Mouse (Mus musculus) lung, postnatal 0 days (tissue): ENCODE measurements around the gene Mylk. TPM values are rescaled to one million over a fixed set of nuclear protein-coding genes. Genes with fewer than 3 reads are reported as not detected.
"Not testable (repeated sequence)": the region's sequence is repeated elsewhere in the genome, so short reads cannot be mapped to it uniquely, and the experiment has no call there.

Experiments used
- ATAC-seq: fragments of 200-750 bp; cut with Nextera tagmentation; 2 replicates; pipeline ENCODE4 v1.8.0; 2017; ENCODE audit warnings: moderate library complexity
- DNase-seq: peaks from one replicate; pipeline ENCODE4 v3.0.0-alpha.2; 2016; ENCODE audit warnings: low spot score
- H3K27ac ChIP-seq: fragments of 300-500 bp; sonication (generic); 2 replicates; pipeline ENCODE4 v1.5.1; 2014; ENCODE audit warnings: antibody characterized with exemption, mild to moderate bottlenecking, low read length, mixed read lengths
- H3K27me3 ChIP-seq: fragments of 300-500 bp; sonication (generic); replicated peaks from 2 replicates; pipeline ENCODE4 v1.6.1; 2014; ENCODE audit warnings: low read length, mixed read lengths; ENCODE audit not compliant: insufficient read depth
- H3K36me3 ChIP-seq: fragments of 300-500 bp; sonication (generic); 2 replicates; pipeline ENCODE4 v1.6.1; 2014; ENCODE audit warnings: low read length, mixed read lengths; ENCODE audit not compliant: insufficient read depth
- H3K4me1 ChIP-seq: fragments of 300-500 bp; sonication (generic); 2 replicates; pipeline ENCODE4 v1.6.1; 2014; ENCODE audit warnings: antibody characterized with exemption, low read depth, low read length, mixed read lengths; ENCODE audit not compliant: insufficient read depth
- H3K4me2 ChIP-seq: fragments of 300-500 bp; sonication (generic); replicated peaks from 2 replicates; pipeline ENCODE4 v1.6.1; 2014; ENCODE audit warnings: low read depth, mild to moderate bottlenecking, low read length, moderate library complexity, mixed read lengths
- H3K4me3 ChIP-seq: fragments of 300-500 bp; sonication (generic); 2 replicates; pipeline ENCODE4 v1.5.1; 2014; ENCODE audit warnings: low read depth, low read length
- H3K9ac ChIP-seq: fragments of 300-500 bp; sonication (generic); replicated peaks from 2 replicates; pipeline ENCODE4 v1.6.1; 2014; ENCODE audit warnings: low read depth, mild to moderate bottlenecking
- H3K9me3 ChIP-seq: fragments of 300-500 bp; sonication (generic); 2 replicates; pipeline ENCODE4 v1.6.1; 2016; ENCODE audit warnings: low read length, mixed read lengths
- CTCF ChIP-seq: IDR thresholded peaks from 2 replicates; pipeline ENCODE4 v1.5.1; 2016; ENCODE audit warnings: antibody characterized with exemption, mild to moderate bottlenecking
- EP300 ChIP-seq: IDR thresholded peaks from 2 replicates; pipeline ENCODE4 v1.6.1; 2016; ENCODE audit warnings: antibody characterized with exemption, mild to moderate bottlenecking, control low read depth
- WGBS: fragments of 180-500 bp; shearing (Covaris S2); extraction: QIAGEN DNeasy Blood & Tissue Kit; methylation state at CpG from one replicate; pipeline ENCODE4 v1.1.7; 2014; 5-methylcytosine and 5-hydroxymethylcytosine counted together
- polyA plus RNA-seq: library from polyadenylated mRNA; unstranded; fragments of >200 nt; fragmentation: Nextera tagmentation; extraction: Ambion mirVana; gene quantifications from 2 replicates; pipeline ENCODE4 v1.2.1, GENCODE M21; 2015

The Mylk gene
- 55.7 and 72.3 TPM in 2 replicates for polyA plus RNA-seq

DNA sequence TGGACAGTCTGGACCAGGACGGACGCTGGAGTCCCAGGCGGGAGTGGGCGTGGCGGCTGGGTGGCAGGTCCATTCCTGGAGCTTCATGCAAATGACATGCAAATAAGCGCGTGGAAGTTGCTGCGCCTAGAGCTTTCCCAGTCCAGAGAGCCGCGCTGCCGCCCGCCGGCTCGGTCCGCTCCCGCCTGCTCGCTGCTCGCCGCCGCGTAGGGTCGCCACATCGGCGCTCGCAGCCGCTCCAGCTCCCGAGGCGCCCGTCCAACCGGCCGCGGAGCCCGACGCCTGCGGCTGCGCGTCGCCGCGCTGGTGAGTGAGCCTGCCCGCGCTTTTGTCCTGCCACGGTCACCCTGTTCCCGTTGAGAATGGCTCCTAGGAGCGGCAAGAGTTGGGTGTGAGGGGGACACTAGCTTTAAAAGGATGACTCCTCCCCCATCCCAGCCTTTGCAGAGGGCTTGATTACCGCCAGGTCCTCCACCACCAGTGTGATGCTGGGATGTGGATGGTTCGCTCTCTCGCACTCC, at the start of gene Mylk:
Gene Mylk (plus strand): TSS at position 146 of the 521 bp plus-strand sequence.
- Histone ChIP-seq H3K9ac (0 out of 2 replicates have a peak within 1 kb of the TSS, but pooled peaks have one; percentile 26), H3K4me3 (peak within 1 kb of the TSS; percentile 46), H3K9me3 (no peaks in the 10 kb centered on the region), H3K4me1 (no peaks in the 10 kb centered on the region; the same call in 1 of the 2 replicates), H3K27ac (peak within 1 kb of the TSS; percentile 34; the same call in 1 of the 2 replicates), H3K4me2 (peak within 1 kb of the TSS; percentile 67), H3K36me3 (no peaks in the 10 kb centered on the region), H3K27me3 (peaks cover 6% of the 10 kb centered on the region; the same call in 1 of the 2 replicates)
- WGBS, result under 1% methylated on average over 38 of the region's 48 CpGs
- TF ChIP-seq CTCF, result no peak; the same call in 1 of the 2 replicates
- TF ChIP-seq EP300, result no peak
- peak; percentile 97 for DNase-seq
- ATAC-seq, result peak; percentile 98

DNA sequence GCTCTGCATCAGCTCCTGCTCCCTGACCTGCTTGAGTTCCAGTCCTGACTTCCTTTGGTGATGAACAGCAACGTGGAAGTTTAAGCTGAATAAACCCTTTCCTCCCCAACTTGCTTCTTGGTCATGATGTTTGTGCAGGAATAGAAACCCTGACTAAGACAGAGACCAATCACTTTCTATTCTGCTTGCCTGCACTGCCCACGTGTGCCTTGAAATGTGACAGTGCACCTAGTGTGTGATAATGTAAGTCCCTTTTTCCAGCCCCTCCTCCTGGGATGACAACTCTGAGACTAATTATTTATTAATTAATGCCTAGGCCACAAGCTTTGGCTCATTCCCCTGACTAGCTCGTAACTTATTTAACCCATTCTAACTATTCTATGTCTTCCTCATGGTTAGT, 46.3 kb upstream of the Mylk start:
- ATAC-seq, H3K36me3 ChIP-seq, DNase-seq, H3K9me3 ChIP-seq, H3K9ac ChIP-seq, H3K27ac ChIP-seq, H3K4me1 ChIP-seq, H3K27me3 ChIP-seq, H3K4me3 ChIP-seq, H3K4me2 ChIP-seq: not testable (repeated sequence)
- WGBS, result 71% methylated on average over 3 of the region's 3 CpGs

DNA sequence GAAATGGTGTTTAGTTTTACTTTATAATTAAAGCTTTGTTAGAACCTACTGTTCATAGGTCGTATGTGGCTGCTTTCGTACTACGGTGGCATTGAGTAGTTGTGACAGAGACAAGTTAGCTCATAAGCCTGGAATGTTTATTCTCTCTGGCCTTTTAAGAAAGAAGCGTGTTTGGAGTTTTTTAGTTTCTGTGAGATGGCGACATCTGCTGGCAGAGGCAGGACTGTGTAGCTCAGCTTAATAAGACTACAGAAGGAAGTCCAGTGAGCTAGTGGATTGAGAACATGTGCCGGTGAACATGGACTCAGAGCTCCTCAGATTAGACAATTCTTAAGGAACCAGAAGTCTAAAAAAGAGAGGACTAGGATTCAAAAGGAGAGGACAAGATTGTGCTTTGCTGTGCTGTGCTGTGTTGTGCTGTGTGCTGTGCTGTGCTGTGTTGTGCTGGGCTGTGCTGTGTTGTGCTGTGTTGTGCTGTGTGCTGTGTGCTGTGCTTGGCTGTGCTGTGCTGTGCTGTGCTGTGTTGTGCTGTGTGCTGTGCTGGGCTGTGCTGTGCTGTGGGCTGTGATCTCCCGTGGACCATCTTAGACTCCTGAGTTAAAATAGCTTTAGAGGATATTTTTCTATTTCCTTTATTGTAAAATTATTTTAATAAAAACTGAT, 44.7 kb upstream of the Mylk start:
- H3K9me3 ChIP-seq, result no peaks in the 10 kb centered on the region
- ATAC-seq, result peak; percentile 94
- no peaks in the 10 kb centered on the region for H3K27me3 ChIP-seq
- no peak overlapping the region for H3K9ac ChIP-seq
- H3K36me3 ChIP-seq, result no peaks in the 10 kb centered on the region
- DNase-seq, result peak; percentile 97
- 11% methylated on average over 7 of the region's 7 CpGs for whole genome bisulfite sequencing
- H3K4me3 ChIP-seq, result no peak overlapping the region
- H3K4me2 ChIP-seq, result peak overlapping the region; percentile 25; the same call in 1 of the 2 replicates
- peak overlapping the region; percentile 61 for H3K27ac ChIP-seq
- H3K4me1 ChIP-seq, result no peaks in the 10 kb centered on the region
- peak; percentile 89 for TF ChIP-seq CTCF
- TF ChIP-seq EP300, result peak; percentile 57

DNA sequence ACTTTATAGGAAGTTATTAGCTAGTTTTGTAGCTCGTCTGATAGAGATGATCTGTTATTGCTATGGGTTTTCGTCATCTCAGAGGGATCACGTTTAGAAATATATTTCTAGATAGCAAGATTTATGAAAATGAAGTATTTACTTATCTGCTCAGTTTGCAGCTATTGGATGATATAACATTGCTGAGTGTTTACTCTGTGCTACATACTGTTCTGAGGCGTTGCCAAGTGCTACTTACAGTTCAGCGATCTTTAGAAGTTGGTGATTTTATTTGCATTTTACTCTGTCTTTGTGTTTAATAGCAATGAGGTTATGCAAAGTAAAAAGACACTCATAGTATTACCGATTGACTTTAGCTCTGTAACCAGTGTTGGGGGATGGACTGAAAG, 44.2 kb upstream of the Mylk start:
- peak overlapping the region; percentile 25; the same call in 1 of the 2 replicates for H3K4me2 ChIP-seq
- peak; percentile 77 for ATAC-seq
- H3K27me3 ChIP-seq, result no peaks in the 10 kb centered on the region
- H3K9me3 ChIP-seq, result no peaks in the 10 kb centered on the region
- DNase-seq, result peak; percentile 76
- no peaks in the 10 kb centered on the region for H3K4me1 ChIP-seq
- H3K9ac ChIP-seq, result no peak overlapping the region
- no peaks in the 10 kb centered on the region for H3K36me3 ChIP-seq
- peak; percentile 75 for TF ChIP-seq EP300
- TF ChIP-seq CTCF, result no peak
- no peak overlapping the region; the same call in 1 of the 2 replicates for H3K27ac ChIP-seq
- no peak overlapping the region for H3K4me3 ChIP-seq
- WGBS, result 46% methylated on average over 6 of the region's 6 CpGs

DNA sequence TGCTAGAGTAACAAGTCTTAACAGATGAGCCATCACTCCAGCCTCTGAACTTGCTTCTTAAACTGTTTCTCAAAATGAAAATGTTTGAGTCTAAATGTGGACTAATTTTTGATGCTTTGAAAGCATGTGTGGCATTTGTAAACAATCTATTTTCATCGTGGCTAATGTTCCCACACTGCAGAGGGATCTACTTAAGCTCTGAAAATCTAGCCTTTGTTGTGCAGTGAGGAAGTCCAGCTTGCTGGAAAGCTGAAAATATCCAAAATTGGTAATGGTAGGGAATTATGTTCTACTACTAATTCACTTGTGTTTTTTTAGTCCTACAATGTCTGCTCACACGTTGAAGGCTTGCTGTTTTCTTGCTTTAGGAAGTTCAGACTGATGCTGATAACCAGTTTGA, 39.0 kb upstream of the Mylk start:
- no peaks in the 10 kb centered on the region for H3K9me3 ChIP-seq
- no peak overlapping the region for H3K4me3 ChIP-seq
- no peaks in the 10 kb centered on the region for H3K27me3 ChIP-seq
- no peak for TF ChIP-seq CTCF
- no peak for TF ChIP-seq EP300
- H3K9ac ChIP-seq, result no peak overlapping the region
- peak; percentile 51 for DNase-seq
- ATAC-seq, result peak; percentile 57
- no peak overlapping the region for H3K4me2 ChIP-seq
- WGBS, result 46% methylated on average over 2 of the region's 2 CpGs
- no peaks in the 10 kb centered on the region for H3K4me1 ChIP-seq
- no peaks in the 10 kb centered on the region for H3K36me3 ChIP-seq
- H3K27ac ChIP-seq, result peak overlapping the region; percentile 81

DNA sequence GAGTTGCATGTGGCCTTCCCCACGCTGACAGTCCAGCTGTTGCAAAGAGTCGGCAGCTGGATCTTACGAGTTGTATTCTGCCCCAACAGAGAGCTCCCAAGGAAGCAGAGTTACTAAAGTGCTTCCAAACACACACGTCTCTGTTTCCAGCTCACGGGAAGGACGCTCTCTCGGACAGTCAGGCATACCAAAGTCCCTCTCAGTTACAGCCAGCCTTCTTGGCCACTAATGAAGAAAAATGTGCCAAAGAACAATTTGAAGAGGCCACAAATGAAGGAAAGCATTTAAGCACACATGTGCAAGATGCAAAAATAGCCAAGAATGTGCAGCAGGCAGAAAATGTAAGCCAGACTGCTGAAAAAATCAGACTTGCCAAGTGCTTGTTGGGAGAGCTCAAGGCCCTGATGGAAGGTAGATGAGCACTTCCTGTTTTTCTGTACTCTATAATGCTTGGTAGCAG, 38.5 kb upstream of the Mylk start:
- TF ChIP-seq CTCF (no peak), EP300 (no peak)
- H3K27ac ChIP-seq, result peak overlapping the region; percentile 81
- ATAC-seq, result peak; percentile 77
- H3K36me3 ChIP-seq, result no peaks in the 10 kb centered on the region
- no peaks in the 10 kb centered on the region for H3K27me3 ChIP-seq
- no peaks in the 10 kb centered on the region for H3K4me1 ChIP-seq
- H3K4me3 ChIP-seq, result no peak overlapping the region
- WGBS, result 54% methylated on average over 7 of the region's 7 CpGs
- H3K9ac ChIP-seq, result no peak overlapping the region
- H3K4me2 ChIP-seq, result no peak overlapping the region
- H3K9me3 ChIP-seq, result no peaks in the 10 kb centered on the region
- DNase-seq, result peak; percentile 76
